Mouse (Mus musculus) small intestine, adult 2 months (tissue): ENCODE results near the gene Ifna1. TPM values are rescaled to one million over a fixed set of nuclear protein-coding genes. Genes with fewer than 3 reads are reported as not detected.
"Not testable (repeated sequence)": the region's sequence is repeated elsewhere in the genome, so short reads cannot be mapped to it uniquely, and the experiment has no call there.

ENCODE experiments used
- H3K27ac ChIP-seq: fragments of 200-500 bp; 2 replicates; pipeline ENCODE4 v1.5.1; 2012; ENCODE audit warnings: low read depth, low read length, control low read depth, inconsistent platforms; ENCODE audit not compliant: insufficient read depth
- H3K27me3 ChIP-seq: fragments of 200-500 bp; 2 replicates; pipeline ENCODE4 v1.6.1; 2012; ENCODE audit warnings: mild to moderate bottlenecking, moderate library complexity, low read length, inconsistent platforms; ENCODE audit not compliant: control insufficient read depth, insufficient read depth
- H3K36me3 ChIP-seq: fragments of 200-500 bp; 2 replicates; pipeline ENCODE4 v1.6.1; 2012; ENCODE audit warnings: mild to moderate bottlenecking, low read length, control low read depth, inconsistent platforms; ENCODE audit not compliant: control insufficient read depth, insufficient read depth
- H3K4me1 ChIP-seq: fragments of 200-500 bp; 2 replicates; pipeline ENCODE4 v1.6.1; 2012; ENCODE audit warnings: low read length, inconsistent platforms, mixed read lengths; ENCODE audit not compliant: control insufficient read depth, insufficient read depth, insufficient read length
- H3K4me3 ChIP-seq: fragments of 200-500 bp; 2 replicates; pipeline ENCODE4 v1.5.1; 2012; ENCODE audit warnings: low read depth, mild to moderate bottlenecking, control low read depth, inconsistent platforms, low read length, moderate library complexity
- CTCF ChIP-seq: fragments of 200-500 bp; IDR thresholded peaks from 2 replicates; pipeline ENCODE4 v1.5.1; 2012; ENCODE audit warnings: low read depth, mild to moderate bottlenecking, control low read depth, inconsistent platforms, low read length, moderate library complexity, mixed read lengths; ENCODE audit not compliant: insufficient replicate concordance, insufficient read length; ENCODE audit errors: extremely low read depth
- POLR2A ChIP-seq: fragments of 200-500 bp; IDR thresholded peaks from 2 replicates; pipeline ENCODE4 v1.6.1; 2012; ENCODE audit warnings: low read depth, mild to moderate bottlenecking, control low read depth, inconsistent platforms, low read length, moderate library complexity
- WGBS: fragments of 180-500 bp; shearing (Covaris S2); methylation state at CpG from one replicate; pipeline ENCODE4 v1.1.7; 2018; 5-methylcytosine and 5-hydroxymethylcytosine counted together
- polyA plus RNA-seq: library from polyadenylated mRNA; depleted of rRNA; stranded (reverse); fragments of >200 nt; gene quantifications from 2 replicates; pipeline ENCODE4 v1.2.3, GENCODE M21; 2012; rRNA removed

Ifna1 gene
- not detected in 2 replicates for polyA plus RNA-seq

DNA sequence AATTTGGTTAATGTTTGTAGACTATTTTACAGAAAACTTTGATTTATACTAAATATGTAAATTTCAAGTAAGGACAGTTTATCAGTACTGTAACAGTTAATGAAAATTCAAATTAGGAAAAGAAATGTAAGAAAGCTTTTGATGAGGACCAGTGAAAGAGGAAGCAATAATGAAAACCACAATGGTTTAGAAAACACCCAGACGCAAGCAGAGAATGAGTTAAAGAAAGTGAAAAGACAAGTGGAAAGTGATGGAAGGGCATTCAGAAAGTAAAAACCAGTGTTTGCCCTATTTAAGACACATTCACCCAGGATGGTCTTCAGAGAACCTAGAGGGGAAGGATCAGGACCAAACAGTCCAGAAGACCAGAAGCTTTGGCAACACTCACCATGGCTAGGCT is at the start of gene Ifna1:
TSS of gene Ifna1 (plus strand) at position 390 of the 400 bp plus-strand sequence.
- TF ChIP-seq CTCF, result no peak
- TF ChIP-seq POLR2A, result no peak
- no peak within 1 kb of the TSS for H3K4me3 ChIP-seq
- no peaks in the 10 kb centered on the region for H3K4me1 ChIP-seq
- H3K36me3 ChIP-seq, result no peaks in the 10 kb centered on the region
- WGBS, result 69% methylated on average over 1 of the region's 1 CpGs
- H3K27ac ChIP-seq, result no peak within 1 kb of the TSS
- H3K27me3 ChIP-seq, result no peaks in the 10 kb centered on the region

DNA sequence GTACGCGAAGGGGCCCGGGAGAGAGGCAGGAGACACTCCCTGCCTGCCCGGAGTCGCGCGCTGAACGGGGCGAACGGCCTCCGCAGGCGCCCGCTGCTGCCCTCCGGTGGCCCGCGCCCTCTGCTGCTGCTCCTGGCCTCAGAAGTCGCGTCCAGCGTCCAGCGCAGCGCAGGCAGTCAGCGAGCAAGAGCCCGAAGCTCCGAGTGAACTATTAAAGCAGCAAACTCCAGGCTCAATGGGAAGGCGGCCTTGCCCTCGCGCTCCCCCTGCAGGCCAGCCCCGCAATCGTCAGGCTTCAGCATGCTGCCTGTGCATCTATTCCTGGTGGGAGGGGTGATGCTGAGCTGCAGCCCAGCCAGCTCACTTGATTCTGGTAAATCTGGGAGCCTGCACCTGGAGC is 46.9 kb upstream of the Ifna1 start, which contains the start of gene Gm13287:
TSS of gene Gm13287 (plus strand) at position 301 of the 400 bp plus-strand sequence.
- no CpG with 5 or more reads among the region's 29 CpGs for whole genome bisulfite sequencing

DNA sequence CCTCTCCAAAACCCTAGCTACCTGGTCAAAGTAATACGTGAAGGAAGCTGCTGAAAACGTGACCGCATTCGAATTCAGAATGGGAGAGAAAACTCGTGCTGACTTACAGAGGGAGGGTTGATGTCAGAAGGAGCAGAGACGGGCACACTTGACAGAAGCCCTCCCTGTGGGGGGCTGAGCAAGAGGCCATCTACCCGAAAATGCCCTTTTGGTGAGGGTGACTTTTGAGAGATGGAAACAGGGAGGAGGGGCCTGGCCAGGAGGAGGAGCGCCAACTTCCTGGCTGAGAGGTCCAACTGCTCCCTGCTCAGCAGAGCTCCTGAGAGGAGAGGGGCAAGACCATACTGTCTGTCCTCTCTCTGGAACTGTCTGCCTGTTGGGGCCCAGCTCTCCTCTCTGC is 44.7 kb upstream of the Ifna1 start, which contains the start of gene Gm13288:
TSS of gene Gm13288 (plus strand) at position 301 of the 400 bp plus-strand sequence.
- H3K27ac ChIP-seq, H3K36me3 ChIP-seq, H3K4me1 ChIP-seq, H3K27me3 ChIP-seq: not testable (repeated sequence)
- no CpG with 5 or more reads among the region's 8 CpGs for WGBS
- H3K4me3 ChIP-seq, result peak within 1 kb of the TSS; percentile 49

More for the DNA sequence above, 46.9 kb upstream of the Ifna1 start, which contains the start of gene Gm13287:
- H3K4me1 ChIP-seq, H3K36me3 ChIP-seq, H3K4me3 ChIP-seq, H3K27me3 ChIP-seq, H3K27ac ChIP-seq: not testable (repeated sequence)

DNA sequence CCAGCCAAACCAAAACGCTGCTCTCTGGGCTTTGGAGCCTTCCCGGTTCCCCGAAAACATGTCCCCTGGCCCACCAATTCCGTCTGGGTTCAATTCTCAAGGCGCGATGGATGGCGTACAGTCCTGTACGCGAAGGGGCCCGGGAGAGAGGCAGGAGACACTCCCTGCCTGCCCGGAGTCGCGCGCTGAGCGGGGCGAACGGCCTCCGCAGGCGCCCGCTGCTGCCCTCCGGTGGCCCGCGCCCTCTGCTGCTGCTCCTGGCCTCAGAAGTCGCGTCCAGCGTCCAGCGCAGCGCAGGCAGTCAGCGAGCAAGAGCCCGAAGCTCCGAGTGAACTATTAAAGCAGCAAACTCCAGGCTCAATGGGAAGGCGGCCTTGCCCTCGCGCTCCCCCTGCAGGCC is 44.1 kb upstream of the Ifna1 start:
- WGBS, result 0% methylated on average over 13 of the region's 34 CpGs
- H3K27me3 ChIP-seq, H3K4me1 ChIP-seq, H3K27ac ChIP-seq, H3K36me3 ChIP-seq: not testable (repeated sequence)
- H3K4me3 ChIP-seq, result peak overlapping the region; percentile 49

DNA sequence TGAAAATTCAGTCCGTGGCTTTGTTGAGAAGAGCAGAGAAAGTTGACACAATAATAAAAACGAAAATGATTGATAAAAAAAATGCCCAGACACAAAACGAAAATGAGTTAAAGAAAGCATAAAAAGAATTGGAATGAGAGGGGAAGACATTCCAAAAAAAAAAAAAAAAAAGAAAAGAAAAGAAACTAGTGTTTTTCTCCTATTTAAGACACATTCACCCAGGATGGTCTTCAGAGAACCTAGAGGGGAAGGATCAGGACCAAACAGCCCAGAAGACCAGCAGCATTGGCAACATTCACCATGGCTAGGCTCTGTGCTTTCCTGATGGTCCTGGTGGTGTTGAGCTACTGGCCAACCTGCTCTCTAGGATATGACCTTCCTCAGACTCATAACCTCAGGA is 34.0 kb upstream of the Ifna1 start, which contains the start of gene Ifna7:
TSS of gene Ifna7 (plus strand) at position 301 of the 400 bp plus-strand sequence.
- Histone ChIP-seq H3K27ac (no peak within 1 kb of the TSS), H3K36me3 (no peaks in the 10 kb centered on the region), H3K4me1 (no peaks in the 10 kb centered on the region), H3K27me3 (no peaks in the 10 kb centered on the region; the same call in 1 of the 2 replicates), H3K4me3 (no peak within 1 kb of the TSS)
- TF ChIP-seq POLR2A, result no peak
- no peak for TF ChIP-seq CTCF
- WGBS, result 51% methylated on average over 3 of the region's 3 CpGs

DNA sequence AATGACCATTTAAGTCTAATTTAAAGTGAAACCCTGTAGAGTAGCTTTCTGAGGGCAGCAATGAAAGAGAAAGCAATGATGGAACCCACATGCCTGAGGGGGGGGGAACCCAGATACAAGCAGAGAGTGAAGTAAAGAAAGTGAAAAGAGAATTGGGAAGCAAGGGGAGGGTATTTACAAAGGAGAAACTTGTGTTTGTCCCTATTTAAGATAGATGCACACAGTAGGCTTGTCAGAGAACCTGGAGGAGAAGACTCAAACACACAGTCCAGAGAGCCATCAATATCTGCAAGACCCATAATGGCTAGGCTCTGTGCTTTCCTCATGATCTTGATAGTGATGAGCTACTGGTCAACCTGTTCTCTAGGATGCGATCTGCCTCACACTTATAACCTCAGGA is 30.2 kb upstream of the Ifna1 start, which contains the start of gene Ifna11:
TSS of gene Ifna11 (plus strand) at position 301 of the 400 bp plus-strand sequence.
- TF ChIP-seq POLR2A (no peak), CTCF (no peak)
- H3K27ac ChIP-seq, result no peak within 1 kb of the TSS
- WGBS, result 83% methylated on average over 1 of the region's 1 CpGs
- H3K27me3 ChIP-seq, result no peaks in the 10 kb centered on the region; the same call in 1 of the 2 replicates
- H3K36me3 ChIP-seq, result no peaks in the 10 kb centered on the region
- H3K4me1 ChIP-seq, result no peaks in the 10 kb centered on the region
- no peak within 1 kb of the TSS for H3K4me3 ChIP-seq

DNA sequence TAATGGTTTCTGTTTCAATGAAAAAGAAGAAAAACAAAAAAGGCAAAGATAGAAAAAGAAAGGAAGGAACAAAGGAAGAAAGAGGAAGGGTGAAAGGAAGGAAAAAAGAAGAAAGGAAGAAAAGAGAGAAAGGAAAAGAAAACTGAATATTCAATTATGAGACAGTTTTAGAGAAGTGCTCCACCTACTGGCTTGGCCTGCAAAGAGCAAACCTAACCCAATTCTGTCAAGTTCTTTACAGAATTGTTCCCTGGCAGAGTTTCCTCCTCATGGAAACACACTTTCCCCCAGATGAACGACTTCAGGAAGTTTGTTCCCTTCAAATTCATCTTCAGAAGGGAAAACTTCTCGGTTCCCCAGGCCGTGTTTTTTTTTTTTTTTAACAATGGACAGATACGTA is 26.9 kb upstream of the Ifna1 start:
- 27% methylated on average over 4 of the region's 4 CpGs for WGBS
- no peak overlapping the region for H3K27ac ChIP-seq
- TF ChIP-seq POLR2A (no peak), CTCF (no peak)

DNA sequence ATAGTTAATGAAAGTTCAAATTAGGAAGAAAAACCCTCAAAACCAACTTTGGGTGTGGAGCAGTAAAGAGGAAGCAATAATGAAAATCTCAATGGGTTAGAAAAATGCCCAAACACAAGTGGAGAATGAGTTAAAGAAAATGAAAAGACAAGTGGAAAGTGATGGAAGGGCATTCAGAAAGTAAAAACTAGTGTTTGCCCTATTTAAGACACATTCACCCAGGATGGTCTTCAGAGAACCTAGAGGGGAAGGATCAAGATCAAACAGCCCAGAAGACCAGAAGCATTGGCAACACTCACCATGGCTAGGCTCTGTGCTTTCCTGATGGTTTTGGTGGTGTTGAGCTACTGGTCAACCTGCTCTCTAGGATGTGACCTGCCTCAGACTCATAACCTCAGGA is 22.8 kb upstream of the Ifna1 start, which contains the start of gene Ifna6:
TSS of gene Ifna6 (plus strand) at position 301 of the 400 bp plus-strand sequence.
- not testable (repeated sequence) for H3K27ac ChIP-seq, H3K36me3 ChIP-seq, H3K27me3 ChIP-seq, H3K4me3 ChIP-seq, H3K4me1 ChIP-seq

More for the DNA sequence above, 26.9 kb upstream of the Ifna1 start:
- Histone ChIP-seq H3K27me3 (no peaks in the 10 kb centered on the region; the same call in 1 of the 2 replicates), H3K4me1 (no peaks in the 10 kb centered on the region), H3K4me3 (no peak overlapping the region), H3K36me3 (no peaks in the 10 kb centered on the region)
